Mouse (Mus musculus) cerebellum, postnatal 4 days (tissue): Measurements from ENCODE around the gene Dcaf8.
A peak's percentile ranks its signal among the peaks of the same experiment; 100 is the strongest.

Source experiments
- DNase-seq, 2 experiments: peaks; one replicate each; pipeline ENCODE4 v3.0.0; 2022; ENCODE audit warnings: low spot score in 2 of 2, mixed read lengths in 1 of 2

Dcaf8 gene

GRCm38 (mm10) chr1:172194435-172194834, 46.6 kb downstream of the Dcaf8 start:
- no peak for DNase-seq

GRCm38 (mm10) chr1:172197146-172197545, 49.3 kb downstream of the Dcaf8 start:
- DNase-seq: no peak

DNA sequence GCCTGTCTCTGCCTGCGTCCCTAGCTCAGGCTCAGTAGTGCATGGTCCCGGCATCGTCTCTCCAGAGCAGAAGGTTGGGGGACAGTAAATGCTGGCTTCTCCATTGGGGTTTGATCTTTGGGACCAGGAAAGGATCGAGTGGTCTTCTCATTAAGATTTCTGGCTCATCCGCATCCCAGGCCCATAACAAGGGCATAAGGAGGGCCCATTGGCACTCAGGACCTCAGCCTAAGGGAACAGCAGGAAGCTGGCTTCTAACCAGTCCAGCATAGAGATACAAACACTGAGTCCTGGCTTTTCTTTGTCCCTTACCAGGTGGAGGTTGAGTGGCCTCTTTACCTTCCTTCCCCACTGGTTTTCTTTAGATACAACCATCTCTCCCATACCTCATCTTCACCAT, 50.0 kb downstream of the Dcaf8 start:
- no peak for DNase-seq

DNA sequence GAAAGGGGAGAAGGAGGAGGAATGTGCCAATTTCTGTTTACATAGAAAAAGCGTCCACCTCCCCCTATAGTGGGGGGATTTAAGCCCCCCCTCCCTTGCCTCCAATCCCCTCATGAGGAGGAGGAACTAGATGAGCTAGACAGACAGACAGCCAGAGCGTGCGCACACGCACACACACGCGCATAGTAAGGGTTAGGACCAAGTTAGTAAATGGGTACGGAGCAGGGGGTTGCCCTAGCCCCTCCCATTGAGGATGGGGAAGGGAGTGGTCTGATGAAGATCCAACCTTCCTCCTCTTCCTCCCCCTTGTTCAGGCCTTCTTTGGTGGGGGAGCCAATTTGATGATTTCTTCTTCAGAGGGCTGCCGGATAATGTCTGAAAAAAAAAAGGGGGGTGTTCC, 50.4 kb downstream of the Dcaf8 start:
- DNase-seq: no peak

- no peak for DNase-seq
These were observed 51.1 kb downstream of the Dcaf8 start for GRCm38 (mm10) chr1:172198996-172199395.

DNA sequence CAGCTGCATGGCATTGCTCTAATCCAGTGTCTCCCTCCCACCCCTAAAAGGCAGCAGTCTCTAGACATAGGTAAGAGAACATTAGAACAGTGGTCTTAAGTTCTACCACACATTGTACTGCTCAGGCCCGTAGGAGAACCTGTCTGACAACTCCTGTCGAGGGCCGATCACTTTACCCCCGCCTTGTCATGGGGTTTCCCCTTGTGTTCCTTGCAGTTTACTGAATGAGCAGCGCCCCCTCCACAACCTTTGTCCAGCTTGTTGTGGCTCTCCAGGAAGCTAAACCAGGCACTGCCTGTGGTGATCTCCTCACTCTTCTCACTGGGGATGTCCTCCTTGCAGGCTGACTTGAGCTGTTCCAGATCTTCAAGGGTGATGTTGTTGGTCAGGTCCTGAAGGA, 52.3 kb downstream of the Dcaf8 start:
- no peak for DNase-seq

DNA sequence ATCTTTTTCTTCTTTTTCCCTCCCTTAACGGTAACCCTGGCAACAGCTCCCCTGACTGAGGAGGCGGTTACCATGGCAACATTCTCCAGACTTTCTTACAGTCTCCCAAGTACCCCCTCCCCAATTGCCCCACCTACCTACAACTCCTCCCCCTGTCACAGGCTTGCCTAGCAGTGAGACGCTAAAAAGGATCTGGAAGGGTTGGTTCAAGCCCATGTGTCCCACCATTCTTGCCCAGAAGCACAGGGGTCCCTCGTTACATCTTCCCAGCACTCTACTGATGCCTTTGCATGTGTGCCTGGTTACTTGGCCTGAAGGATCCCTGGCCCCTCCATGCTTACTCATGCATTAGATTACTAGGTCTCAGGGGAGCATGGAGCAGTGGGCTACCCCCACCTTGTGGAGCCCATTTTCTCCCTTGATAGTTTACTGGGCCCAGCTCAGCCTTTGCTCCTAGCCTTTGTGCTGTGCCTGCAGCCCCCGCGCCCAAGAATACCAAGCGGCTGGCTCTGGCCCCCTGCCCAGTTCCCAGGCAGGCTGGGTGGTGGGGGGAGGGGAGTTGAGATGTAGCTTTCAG, 53.1 kb downstream of the Dcaf8 start:
- DNase-seq: peak; percentile 56 to 78

GRCm38 (mm10) chr1:172201967-172202880, 54.3 kb downstream of the Dcaf8 start:
- DNase-seq: no peak

GRCm38 (mm10) chr1:172202894-172203522, 55.1 kb downstream of the Dcaf8 start:
- no peak for DNase-seq

DNA sequence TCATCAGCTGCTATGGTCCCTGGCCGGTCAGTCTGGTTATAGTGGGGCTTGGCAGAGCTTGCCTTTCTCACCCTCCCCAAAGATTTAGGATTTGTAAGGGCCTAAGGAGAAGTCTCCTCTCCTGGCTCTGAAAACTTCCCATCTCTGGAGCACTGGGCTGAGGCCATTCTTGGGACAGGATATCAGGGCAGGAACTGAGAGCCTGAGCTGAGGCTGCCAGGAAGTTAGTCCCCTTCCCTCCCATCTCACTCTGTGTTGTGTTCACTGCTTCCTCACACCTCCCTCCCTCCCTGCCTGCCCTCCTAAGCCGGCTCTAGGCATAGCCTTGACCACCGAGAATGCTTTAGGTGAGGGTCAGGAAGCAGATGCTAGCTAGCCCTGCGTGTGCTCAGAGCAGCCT, 55.7 kb downstream of the Dcaf8 start:
- DNase-seq: no peak

DNA sequence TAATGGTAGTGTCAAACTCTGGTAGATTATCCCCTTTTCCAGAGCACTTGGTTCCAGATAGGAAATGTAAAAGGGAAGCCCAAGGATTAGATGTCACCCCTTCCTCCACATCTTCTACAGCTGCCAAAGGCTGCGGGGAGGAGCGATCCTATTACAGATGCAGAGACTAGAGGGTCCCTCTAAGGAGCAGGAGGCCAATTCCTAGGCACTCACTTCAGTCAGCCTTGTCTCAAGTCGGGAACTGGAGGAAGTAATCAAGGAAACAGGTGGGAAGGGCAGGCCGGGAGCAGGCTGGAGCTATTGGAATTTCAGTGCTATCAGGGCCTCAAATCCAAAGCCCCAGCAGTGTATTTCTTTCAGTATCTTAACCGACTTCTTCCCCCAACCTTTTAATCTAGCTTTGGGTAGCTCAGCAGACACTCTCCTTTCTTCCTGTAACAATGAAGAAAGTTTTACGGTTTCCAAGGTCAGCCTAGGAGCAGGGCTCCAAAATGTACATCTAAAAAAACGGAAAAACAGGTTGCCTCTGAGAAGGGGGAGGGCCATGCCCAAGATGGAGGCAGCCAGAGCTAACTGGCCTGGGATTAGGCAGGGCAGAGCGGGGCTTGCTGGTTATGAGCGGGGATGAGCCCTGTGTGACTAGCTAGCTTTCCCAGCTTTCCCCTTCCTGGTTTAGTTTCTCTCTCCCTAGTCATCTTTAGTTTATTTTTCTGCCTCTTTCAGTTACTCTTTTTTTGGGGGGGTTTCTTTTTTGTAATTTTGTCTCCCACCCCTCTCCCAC, 56.3 kb downstream of the Dcaf8 start:
- no peak for DNase-seq

DNA sequence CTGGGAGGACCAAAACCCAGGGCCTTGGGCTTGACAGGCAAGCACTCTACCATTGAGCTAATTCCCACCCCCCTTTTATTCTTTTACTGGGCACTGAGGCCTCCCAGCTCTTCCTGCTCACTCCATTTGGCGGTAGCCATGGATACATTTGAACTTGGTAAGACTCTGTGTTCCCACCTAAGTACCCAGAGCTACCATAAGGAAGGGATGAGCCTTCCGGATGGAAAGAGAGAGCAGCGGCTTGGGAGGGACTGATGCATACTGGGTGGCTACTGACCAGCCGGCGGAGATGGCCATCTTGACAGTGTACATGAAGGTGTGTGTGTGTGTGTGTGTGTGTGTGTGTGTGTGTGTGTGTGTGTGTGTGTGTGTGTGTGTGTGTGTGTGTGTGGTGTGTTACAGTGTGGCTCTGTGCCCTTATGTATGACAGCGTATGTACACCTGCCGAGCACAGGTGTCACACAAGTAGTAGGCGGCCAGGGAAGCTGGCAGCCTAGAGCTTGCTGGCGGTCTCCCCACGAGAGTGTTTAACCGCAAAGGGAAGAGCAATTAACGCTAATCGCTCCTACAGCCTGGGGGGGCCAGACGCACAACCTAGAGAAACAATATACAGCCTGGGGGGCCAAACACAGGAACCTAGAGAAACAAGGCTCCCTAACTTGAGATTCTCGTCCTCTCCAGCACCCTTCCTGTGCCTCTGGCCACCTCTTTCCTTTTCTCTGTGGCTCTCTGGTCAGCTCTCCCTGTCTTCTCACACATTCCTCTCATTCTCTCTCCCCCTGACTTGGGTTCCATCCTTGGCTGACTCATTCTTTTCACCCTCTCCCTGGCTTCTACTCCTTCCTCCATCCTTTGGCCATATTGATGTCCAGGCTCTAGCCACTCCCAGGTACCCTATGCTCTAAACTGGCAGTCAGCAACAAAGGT, 57.2 kb downstream of the Dcaf8 start:
- no peak for DNase-seq

GRCm38 (mm10) chr1:172205741-172206087, 57.8 kb downstream of the Dcaf8 start:
- DNase-seq: peak in 1 of 2 experiments; percentile 14

DNA sequence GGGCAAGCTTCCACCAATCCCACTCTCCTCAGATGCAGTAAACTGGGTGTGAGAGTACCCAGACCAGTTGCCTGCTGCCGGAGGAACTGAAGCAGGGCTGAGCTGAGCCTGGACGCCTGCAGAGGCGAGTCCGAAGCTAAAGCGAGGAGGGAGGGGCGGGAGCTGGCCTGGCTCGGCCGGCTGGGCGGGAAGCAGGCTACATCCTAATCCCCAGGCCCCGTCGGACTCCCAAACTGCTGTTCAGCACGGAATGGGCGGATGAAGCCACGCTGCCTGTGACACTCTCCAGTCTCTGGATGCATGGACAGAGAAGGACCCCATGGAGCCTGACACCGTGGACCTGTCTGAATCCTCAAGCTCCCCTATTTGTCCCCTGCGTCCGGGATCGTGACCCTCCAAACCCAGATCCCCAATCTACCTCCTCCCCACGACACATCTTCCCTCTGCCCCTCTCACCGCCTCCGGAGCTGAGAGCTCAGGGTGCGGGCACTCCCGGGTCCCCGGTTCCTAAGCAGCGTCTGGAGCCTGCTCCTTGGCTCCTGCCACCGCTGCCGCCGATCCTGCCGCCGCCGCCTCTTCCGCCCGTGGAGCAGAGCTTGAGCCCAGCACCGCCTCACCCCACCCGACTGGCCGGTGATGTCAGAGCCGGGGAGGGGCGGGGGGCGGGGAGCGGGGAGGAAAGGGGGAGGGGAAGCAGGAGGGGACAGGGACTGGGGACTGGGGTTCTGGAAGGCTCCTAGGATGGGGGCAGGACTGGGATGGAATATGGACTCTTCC, 58.4 kb downstream of the Dcaf8 start, which contains the start of gene Pea15a:
Gene Pea15a (minus strand): TSS at position 664 of the 777 bp plus-strand sequence.
- DNase-seq: peak; percentile 68 to 81

DNA sequence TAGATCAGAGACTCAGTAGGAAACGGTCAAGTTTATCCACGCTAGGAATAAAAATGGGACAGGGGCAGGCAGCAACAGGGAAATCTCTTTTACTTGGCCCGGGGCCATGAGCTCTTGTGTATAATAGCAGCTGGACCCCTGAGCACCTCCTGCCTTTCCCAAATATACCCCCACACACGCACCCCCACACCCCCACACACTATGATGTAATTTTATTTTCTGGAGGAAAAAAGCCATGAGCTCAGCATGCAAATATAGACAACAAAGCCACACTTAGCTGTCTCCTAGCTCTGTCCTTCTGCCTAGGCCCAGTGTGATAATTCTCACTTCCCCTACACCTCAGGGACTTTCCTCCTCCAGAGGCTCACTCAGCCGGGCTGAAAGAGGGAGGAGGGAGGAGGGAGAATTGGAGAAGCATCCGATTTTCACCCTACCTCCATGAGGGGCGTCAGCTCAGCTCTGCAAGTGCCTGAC, 59.3 kb downstream of the Dcaf8 start:
- peak in 1 of 2 experiments; percentile 19 for DNase-seq

DNA sequence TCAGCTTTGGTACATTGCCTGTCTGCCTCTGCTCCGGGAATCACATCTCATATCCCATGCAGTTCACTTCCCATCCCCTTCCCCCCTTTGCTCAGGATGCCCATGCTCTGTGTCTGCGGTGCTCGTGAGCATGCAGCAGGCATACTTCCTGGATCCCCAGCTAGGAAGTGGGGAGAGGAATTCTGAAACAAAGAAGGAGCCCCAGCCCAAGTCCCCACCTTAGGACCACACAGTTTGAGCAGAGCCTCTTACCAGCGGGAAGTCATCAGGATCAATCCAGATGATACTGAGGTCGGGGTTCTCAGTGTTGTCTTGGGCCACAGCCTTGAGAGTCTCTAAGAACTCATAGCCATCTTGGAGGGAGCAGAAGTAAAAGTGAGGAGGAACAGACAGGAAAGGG, 64.9 kb downstream of the Dcaf8 start:
- peak in 1 of 2 experiments; percentile 18 for DNase-seq

DNA sequence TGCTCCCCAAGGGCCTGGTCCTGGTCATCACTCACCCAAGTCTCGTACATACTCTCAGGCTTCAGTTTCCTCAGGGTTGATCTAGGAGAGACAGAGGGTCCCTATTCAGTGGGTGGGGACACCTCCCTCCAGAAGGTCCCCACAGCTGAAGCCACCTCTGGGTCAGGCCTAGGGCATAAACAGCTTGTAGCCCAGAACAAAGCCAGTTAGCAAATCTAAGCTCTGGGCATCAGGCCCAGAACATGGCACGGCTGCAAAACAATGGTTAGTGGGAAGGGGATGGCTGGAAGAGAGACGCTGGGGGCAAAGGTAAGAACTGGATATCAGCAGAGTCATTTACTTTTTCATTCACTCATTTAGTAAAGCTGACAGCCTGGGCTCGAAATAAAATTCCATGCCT, 65.9 kb downstream of the Dcaf8 start:
- DNase-seq: no peak

GRCm38 (mm10) chr1:172214748-172215147, 66.9 kb downstream of the Dcaf8 start:
- DNase-seq: no peak

DNA sequence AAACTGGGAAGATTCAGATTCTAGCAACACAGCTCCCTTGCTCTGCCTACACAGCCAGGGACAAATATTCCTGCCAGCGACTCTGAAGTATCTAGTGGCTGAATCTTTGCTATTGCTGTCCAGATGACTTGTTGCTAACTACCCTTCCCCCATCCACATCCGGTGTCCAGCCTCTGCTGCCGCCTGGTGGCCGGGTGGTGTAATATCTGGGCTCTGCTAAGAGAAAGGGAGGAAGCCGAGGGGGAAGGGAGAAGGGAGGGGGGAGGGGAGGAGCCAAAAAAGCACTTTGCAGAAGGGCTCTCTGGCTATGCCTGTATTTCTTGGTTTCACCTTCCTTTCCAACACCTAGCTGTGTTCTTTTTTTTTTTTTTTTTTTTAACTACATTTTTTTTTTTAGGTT, 69.3 kb downstream of the Dcaf8 start:
- peak; percentile 89 to 95 for DNase-seq
